Mouse (Mus musculus) T-cell, adult 2 months (primary cell): Measurements from ENCODE around the gene Efcab11.
"Not testable (repeated sequence)": the region's sequence is repeated elsewhere in the genome, so short reads cannot be mapped to it uniquely, and the experiment has no call there.

Source experiments
- DNase-seq: peaks from one replicate; pipeline ENCODE4 v3.0.0; 2022; ENCODE audit warnings: low spot score

Efcab11 gene

GRCm38 (mm10) chr12:99807891-99808290, 76.3 kb downstream of the Efcab11 start:
- DNase-seq = no peak

- DNase-seq = not testable (repeated sequence)
These were observed 77.5 kb downstream of the Efcab11 start for GRCm38 (mm10) chr12:99806741-99807140.

- DNase-seq = peak; percentile 23
These were observed 88.3 kb downstream of the Efcab11 start for GRCm38 (mm10) chr12:99795921-99796320.

- peak; percentile 7 for DNase-seq
These were observed 89.2 kb downstream of the Efcab11 start for GRCm38 (mm10) chr12:99794792-99795620.

GRCm38 (mm10) chr12:99794158-99794515, 90.1 kb downstream of the Efcab11 start:
- DNase-seq = no peak

GRCm38 (mm10) chr12:99793465-99794157, 90.6 kb downstream of the Efcab11 start:
- DNase-seq = no peak

DNA sequence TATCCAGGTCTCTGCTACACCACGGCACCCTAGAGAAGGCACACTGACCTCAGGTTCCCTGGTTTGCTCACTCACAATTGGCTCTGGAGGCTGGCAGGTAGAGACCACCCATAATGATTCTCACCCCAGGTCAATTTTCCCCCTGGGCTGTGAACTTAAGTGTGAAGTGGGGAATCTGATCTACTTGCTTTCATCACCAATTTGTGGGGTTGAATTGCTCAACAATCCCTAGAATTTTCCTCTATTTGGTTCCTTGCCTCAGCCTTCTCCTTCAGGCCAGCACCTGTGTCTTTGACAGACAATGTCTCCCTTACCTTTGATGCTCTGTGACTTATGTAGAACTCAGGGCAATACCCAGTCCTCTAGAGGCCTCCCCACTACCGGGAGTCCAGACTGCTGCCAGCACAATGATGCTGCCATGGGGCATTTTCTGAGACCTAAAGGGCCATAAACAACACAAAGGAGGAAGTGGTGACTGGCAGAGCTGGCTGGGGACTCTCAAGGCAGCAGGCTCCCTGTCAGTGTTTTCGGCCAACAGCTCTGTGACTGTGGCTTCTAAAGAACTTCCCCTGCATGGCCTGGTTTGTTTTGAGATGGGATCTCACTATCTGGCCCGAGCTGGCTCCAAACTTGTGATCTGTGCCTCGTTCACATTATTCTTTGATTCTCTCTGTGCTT, 94.8 kb downstream of the Efcab11 start:
- peak; percentile 20 for DNase-seq

DNA sequence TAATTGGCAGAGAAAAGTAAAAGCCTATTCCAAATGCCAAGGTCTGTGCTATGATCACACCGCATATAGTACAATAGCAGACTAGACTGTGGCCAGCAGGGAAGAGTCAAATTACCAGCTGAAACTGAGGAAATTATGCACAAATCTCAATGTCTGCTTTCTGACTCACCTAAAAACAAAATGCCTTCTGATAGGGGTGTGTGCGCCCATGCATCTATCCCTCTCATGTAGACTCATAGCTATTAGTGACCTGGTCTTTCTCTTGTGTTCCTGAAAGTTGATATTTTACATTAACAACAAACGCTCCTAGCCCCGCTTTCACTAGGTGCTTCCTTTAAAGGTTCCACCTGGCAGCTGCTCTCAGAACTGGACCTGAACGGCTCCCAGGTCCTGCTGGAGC, 102.5 kb downstream of the Efcab11 start:
- no peak for DNase-seq

DNA sequence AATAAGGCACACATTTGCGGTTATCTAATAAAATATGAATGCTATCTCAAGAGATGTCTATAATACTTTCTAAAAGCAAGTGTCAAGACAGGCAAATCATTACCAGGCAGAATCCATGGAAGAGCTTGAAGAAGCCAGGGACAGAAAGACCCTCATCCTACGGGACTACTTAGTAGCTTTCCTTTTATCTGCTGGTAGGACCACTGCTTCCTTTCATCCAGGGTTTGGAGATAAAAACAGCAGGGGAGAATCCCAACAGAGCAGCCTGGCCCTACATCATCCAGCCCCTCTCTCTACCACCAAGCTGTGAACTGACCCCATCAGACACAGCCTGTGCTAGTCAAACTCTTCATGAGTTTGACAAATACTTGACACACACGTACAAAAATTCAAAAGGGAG, 103.8 kb downstream of the Efcab11 start:
- no peak for DNase-seq

DNA sequence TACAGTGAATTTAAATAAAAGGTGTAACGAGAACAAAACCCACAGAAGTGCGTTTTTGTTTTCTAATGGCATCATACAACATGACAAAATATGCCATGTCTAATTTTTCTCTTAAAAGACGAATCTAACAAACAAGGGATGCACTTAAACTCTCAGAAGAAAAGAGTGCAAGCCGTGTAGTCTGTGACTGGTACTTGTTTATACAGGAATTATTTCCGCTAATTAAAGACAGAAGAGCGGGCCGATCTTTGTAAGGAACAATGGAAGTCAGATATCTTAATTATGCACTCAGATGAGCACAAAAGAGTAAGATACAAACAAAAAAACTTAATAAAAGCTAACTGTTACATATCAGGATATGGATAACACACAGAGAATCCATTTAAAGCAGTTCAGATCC, 104.3 kb downstream of the Efcab11 start:
- no peak for DNase-seq

DNA sequence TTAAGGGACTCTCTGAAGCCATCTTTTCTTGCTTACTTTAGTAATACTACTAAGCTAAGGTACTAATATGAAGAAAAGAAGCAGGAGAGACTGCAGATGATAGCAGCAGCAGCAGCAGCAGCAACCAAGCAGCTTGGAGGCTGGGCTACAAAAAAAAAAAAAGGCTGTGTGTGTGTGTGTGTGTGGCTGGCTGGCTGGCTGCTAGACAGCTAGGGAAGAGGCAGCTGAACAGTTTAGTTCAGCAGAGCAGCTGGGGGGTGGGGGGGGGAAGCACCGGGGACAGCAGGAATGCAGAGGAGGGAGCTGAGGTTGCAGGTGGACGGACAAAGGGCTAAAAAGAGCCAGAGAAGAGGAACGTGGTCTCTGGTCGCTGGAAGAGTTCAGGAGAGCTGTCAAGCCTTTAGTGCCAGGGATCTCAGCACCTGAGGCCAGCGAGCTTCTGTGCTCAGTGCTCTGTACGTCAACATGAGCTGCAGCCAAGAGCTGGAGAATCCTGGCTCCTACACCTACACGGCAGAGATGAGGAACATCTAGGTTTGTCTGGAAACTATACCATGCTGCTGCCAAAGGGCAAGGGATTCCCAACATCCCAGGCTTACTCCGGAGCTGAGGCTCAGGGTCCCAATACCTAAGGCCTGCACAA, 107.6 kb downstream of the Efcab11 start:
- DNase-seq = no peak

- no peak for DNase-seq
These were observed 109.4 kb downstream of the Efcab11 start for GRCm38 (mm10) chr12:99774864-99775263.

DNA sequence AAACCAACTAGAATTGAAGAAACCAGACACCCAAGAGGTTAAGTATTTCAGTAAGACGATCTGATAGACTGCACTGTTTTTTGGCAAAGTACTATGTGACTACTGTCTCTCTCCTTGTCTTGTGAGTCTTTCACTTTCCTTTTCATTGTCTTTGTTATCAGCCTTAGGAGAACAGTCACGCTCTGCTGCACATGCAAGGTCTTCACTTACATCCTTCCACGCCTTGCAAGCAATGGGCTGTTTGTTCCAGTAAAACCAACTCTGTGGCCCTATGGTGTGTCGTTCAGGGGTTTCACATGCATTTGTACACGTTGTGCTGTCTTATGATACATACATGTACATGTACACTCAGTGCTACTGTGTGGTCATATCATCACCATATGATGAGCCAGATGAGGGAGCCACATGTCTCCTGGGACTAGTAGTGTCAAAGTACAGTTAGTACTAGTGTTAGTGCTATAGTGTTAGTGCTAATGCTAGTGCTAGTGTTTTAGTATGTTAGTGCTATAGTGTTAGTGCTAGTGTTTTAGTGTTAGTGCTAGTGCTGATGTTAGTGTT, 110.5 kb downstream of the Efcab11 start:
- DNase-seq = no peak

GRCm38 (mm10) chr12:99771018-99771417, 113.2 kb downstream of the Efcab11 start:
- DNase-seq = no peak

- no peak for DNase-seq
These were observed 114.6 kb downstream of the Efcab11 start for GRCm38 (mm10) chr12:99769626-99770025.

DNA sequence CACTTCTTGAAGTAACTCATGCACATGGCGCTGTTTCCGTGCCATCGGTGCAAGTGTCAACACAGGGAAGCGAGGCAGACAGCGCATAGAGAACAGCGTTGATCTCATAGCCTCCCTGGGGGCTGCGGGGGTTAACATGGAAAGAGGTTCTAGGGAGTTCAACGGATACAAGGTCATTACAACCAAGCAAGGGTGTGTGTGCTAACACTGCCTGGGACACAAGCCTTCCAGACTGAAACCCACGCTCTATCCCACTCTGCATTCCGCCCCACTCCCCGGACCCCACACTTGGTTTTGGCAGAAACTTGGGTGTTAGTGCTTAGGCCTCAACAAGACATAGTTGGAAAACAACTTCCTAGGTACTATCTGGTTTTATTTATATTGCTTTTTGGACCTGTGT, 116.5 kb downstream of the Efcab11 start:
- no peak for DNase-seq

- no peak for DNase-seq
These were observed 118.3 kb downstream of the Efcab11 start for GRCm38 (mm10) chr12:99765979-99766378.

DNA sequence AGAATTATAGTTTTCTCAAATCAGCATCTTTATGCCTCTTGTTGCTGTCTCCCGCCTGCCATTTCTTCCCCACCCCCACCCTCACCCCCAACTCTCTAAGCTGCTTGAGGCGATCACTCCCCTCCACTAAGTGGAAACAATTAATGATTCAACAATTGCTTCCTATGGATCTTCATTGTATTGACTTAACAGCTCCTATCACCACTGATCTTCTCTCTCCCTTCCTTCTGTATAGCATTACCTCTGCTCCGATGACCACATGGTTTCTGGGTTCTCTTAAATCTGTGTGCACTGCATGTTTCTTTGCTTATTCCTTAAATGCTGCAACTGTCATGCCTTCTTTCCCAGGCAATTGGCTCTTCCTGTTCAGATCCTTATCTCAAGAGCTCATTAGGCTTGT, 120.2 kb downstream of the Efcab11 start:
- DNase-seq = no peak

DNA sequence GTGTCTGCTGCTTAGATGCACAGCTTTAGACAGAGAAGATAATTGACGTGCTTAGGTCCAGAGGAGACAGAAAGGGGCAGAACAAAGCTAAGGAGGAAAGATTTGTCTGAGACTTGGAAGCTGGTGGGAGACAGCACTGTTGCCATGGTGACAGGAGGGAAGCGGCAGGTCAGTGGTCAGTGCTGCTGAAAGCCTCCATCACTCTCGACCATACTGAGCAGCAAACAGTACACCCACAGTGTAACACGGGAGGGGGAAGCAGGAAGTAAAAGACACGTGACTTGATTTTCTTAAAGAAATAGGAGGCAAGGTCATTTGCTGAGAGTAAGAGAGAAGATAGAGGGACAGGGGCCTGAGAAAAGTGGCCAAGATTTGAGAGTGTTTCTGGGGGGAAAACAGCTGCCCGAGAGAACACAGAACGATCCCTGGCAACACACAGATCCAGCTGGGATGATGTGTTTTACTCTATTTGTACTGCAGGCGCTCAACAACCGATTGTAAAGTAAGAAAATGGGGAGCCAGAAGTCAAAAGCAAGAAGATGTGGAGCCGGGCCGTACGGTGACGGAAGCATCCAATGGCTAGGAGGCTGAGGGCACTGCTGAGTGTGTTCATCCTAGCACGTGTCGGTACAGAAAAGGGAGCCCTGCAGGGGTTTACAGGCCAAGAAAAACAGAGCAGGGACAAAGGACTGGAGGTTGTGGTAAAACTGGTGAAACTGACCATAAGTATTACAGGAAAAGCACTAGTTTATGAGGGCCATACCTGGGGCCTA, 126.3 kb downstream of the Efcab11 start:
- no peak for DNase-seq

- no peak for DNase-seq
These were observed 127.1 kb downstream of the Efcab11 start for GRCm38 (mm10) chr12:99756914-99757687.

DNA sequence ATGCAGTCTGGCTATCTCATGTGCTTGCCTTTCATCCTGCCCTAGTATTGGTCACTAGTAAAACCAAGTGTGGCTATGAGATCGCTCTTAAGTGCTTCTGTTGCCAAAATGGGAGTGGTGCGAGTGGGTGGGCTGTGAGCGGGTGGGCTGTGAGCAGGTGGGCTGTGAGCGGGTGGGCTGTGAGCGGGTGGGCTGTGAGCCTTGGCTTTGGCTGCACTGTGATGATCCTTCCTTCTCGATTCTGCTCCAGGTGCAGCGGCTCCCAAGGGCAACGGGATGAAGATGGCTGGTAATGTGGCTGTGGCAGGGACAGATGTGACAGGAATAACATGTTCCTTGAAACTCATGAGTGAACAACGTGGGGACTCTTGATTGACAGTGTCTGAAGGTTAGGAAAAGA, 128.0 kb downstream of the Efcab11 start:
- no peak for DNase-seq
